Mouse (Mus musculus) stomach, postnatal 0 days (tissue): ENCODE measurements around the gene Mrc2.

Experiments used
- CTCF ChIP-seq: IDR thresholded peaks from 2 replicates; pipeline ENCODE4 v1.5.1; 2016; ENCODE audit warnings: antibody characterized with exemption, low read depth, mild to moderate bottlenecking, moderate library complexity
- EP300 ChIP-seq: optimal IDR thresholded peaks from 2 replicates; pipeline ENCODE3; 2016; ENCODE audit warnings: antibody characterized with exemption

DNA sequence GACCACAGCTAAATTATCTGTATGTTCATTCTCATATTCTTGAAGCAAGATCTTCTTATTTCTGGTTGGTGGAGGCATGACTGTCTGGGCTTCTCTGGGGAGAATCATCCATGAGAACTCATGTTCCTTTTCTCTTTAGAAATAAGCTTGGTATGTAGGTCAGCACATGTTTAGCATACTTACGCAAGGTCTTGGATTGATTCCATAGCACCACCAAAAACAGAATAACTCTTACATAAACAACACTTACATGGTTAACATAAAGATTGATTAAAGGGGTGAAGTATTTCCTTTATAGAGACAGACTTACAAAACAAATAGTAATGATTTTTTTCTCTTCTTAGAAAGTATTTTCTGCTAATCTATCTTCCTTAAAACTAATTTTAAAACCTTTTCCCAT, 46.1 kb upstream of the Mrc2 start:
- TF ChIP-seq CTCF: no peak
- TF ChIP-seq EP300: no peak
